Mouse (Mus musculus): ENCODE data around the gene Kif12.

Gene Kif12

DNA sequence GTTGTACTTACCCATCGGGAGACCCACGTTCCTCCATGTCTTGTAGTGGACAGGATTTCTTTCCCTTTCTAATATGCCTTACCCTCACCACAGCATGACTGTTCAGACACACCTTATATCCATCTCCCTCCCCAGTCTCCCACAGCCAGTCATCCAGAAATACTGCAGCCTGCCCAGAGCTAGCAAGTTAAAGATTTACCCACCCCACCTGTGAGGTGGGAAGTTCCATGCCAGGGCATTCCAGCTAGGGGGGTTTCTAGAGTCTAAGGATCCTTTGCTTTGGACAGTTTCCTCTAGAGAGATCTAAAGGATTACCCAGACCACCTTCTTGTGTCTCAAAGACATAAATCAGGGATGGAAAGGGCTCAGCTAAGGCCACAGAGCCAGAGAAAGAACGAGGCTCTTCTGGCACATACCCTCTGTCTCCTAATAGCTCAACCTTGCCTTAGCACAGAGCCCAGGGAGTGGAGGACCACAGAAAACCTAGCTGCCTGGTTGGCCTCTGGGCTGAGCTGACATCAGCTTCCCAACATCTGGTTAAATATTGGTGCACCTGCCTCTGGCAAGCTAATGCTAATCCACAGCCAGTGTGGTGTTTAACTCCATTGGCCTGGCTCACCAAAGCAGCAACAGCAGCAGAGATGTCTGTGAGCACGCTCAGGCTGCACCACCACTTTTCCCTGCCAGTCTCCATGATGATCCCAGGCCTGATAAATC lies at the start of gene Kif12:
Kif12 (minus strand) TSS at position 163 of the 717 bp plus-strand sequence.
- no peak for DNase-seq

DNA sequence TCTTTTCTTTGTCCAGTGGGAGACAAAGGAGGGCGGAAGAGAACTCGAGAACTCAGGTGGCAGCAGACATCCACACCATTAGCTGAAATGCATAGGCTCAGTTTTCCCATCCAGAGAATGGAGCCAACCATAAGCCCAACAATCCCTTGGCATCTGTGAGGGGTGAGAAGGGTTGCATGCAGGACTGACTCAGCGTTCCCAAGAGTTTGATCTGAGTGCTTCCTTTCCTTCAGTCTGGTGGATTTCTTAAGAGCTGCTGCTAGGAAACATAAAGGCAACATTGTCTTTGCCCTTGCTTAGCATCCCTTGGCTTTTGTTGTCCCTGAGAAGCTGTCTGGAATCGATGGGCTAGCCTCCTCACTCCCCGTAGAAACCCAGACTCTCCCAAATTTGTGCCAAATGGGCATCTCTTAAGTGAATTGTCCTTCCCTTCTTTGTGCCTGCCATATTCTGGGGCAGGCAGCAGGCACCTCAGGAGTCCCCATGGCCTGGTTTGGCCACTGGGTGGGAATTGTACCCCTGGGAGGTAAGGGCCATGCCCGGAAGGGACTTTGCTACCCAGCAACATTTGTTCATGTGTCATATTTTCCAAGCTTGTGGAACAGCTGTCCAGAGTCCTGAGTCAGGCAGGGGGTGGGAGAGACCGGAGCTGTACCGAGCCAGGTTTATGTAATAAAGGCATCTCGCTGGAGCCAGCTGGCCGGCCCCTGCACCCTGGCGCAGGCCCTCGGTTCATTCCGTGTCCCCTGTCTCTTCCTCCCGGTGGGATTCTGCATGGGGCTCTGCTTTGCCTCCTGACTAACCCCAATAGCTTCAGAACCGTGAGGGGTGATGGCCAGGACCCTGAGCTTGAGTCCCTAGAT lies 49.4 kb upstream of the Kif12 start:
- DNase-seq: no peak

DNA sequence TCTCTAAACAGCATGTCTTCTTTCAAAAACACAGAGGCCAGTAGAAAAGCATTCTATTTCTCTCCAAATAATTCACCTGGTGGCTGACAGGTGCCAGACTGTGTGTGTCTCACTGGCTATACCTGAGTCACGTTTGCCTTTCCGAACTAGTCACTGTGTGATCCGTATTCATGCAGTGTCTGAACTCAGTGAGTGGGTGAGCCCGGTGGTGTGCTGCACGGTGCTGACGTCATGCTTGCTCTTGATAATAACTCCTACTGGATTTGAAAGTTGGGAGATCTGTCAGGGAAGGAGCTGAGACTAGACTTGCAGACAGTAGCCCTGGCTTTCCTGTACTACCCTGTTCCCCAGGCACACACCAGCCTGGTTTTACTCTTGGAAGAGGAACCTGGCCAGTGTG lies 47.7 kb upstream of the Kif12 start:
- no peak for DNase-seq

DNA sequence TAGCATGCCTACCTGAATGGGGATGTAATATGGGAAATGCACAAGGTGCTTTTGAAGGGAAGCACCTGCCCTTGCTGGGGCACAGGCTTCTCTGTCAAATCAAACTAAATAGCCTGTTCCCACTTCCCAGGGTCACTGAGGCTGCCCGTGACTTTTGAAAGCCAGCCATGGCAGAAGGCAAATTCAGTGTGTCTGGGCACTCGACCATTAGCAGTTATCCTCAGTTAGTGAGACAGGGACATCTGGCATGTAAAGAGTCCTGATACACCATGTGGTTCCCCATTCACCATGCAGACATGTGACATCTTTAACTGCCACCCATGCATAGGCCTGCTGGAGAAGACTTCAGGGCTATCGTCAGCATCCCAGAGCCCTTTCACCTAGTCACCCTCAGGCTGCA lies 47.1 kb upstream of the Kif12 start:
- DNase-seq: no peak

DNA sequence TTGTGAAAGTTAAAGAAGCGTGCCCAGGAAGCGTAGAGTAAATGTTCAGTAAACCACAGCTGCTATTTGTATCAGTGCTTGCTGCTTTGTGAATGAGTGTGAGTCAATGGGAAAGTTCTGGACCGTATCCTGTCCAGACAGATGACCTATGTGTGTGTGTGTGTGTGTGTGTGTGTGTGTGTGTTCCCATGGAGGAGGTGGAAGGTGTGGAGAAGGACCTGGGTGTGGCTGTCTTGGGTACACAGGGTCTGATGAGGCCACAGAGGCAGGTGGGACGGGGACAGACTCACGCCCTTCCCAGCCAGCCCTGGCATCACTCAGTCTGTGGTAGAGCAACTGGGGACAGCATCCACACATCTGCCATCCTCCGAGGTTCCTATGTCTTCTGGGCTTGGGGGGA lies 45.6 kb upstream of the Kif12 start:
- no peak for DNase-seq

DNA sequence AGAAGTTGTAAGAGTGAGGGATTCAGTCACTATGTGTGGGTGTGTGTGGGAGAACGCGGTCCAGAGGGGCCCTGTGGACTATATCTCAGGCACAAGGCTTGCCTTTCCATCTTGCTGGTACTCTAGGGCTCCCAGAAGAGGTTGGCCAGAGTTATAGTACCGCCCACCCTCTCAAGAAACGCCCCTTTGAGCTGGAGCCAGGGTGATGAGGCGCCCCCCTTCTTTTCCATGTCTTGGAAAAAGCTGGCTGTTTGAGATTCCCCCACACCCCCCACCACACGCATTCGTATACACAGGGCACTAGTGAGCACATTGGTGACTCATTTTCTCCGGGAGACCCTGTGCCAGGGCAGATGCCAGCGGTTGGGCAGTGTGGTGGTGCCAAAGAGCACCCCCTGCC lies 44.6 kb upstream of the Kif12 start:
- peak; percentile 35 for DNase-seq

DNA sequence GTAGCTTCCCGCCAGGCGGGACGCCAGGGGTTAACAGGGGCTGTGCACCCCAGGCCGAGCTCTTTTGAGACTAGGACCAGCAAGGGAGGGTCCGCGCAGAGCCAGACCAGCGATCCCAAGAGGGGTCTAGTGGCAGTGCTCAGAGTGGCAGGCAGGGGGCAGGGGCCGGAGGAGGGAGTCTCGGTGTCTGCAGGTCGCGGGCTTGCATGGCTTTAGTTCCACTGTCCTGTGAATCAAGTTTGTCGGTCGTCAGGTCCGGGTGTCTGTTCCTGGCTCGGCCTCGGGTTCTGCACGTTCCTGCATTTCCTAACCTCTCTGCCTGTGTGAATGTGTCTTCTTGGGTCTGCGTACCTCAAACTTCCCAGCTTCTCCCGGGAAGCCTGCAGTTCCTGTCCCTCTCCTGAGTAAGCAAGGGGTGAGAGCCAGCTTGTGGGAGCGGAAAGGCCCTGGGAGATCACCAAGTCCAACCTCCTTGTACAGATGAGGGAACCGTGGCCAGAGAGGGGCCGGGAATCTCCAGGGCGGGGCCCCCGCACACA lies 44.1 kb upstream of the Kif12 start:
- peak; percentile 54 for DNase-seq

DNA sequence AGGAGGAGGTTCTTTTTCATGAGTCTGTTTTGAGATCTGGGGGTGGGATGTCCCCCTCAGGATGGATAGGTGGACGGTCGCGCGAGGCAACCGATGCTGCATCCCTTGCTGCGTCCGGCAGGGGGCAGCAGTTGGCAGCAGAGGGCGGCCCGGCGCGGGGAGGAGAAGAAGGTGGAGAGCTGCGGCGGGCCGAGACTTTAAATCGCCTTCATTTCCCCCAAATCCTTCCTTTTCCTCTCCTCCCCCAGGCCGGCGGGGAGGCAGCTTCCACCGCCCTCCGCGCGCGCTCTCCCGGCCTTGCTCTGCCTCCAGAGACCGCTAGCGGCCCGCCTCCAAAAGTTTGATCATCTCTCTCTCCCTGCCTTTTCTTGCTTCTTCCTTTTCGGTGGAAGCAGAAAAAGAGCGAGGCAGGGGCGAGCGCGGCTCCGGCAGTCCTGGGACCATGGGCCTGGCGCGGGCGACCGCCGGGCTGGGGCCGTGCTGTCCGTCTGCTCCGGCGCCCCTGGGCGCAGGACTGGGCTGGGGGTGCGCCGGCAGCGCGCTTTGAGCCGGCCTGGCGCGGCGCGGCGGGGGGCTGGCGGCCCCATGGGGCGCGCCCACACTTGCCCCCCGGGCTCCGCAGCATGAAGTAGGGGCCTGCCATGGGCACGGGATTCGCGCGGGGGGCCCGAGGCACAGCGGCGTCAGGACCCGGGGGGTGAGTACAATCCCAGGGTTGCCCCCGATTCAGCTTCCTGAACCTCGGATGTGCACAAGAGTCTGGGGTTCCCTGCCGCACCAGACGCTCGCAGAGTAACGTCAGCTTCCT lies 43.5 kb upstream of the Kif12 start:
- peak; percentile 71 for DNase-seq

DNA sequence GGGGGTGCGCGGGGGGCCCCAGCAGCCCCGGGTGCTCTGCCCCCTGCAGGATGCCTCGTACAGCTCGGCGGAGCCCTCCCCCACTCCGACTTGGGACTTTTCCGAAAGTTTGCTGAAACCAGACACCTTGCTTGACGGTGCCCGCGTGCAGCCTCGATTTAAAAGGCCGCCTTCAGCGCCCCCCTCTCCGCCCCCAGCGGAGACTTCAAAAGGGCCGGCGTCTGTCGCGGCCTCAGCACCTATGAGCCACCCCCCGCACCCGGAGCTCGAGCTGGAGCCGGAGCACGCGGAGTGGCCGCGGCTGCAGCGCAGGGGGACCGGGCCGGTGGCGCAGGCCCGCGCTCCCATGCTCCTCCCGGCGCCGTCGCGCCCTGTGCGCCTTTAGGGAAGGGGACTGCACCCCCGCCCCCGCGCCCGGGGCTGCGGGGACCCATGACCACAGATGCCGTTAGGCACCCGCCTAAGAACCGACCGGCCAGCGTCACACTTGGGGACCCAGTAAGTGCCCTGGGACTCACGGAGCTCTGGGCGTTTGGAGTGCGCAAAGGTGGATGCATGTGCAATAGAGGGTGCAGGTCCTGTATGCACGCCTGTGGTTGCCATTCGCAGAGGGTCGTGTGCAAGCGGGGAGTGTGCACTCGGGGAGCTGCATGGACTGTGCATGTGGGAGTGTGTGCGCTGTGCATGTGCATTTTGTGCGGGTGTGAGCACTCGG lies 42.1 kb upstream of the Kif12 start, which contains the start of gene Col27a1:
Col27a1 (plus strand) TSS at position 98 of the 715 bp plus-strand sequence.
- DNase-seq: no peak

DNA sequence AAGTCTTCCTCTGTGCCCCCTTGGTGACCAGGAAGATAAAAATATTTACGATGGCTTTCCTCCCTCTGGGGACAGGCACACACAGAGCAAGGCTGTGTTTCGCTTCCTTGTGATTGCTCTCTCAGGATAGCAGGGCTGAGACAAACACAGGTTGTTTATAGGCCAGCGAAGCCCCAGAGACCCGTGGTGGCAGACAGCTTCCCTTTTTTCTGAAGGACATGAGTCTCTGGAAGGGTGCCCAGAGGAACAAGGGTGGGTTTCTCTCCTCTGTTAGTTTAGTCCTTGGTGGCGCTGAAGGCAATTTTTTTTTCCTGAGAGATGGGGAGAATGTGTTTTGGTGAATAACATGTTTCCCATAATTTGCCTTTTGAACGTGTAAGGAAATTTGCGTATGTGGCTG lies 33.7 kb upstream of the Kif12 start:
- DNase-seq: no peak

DNA sequence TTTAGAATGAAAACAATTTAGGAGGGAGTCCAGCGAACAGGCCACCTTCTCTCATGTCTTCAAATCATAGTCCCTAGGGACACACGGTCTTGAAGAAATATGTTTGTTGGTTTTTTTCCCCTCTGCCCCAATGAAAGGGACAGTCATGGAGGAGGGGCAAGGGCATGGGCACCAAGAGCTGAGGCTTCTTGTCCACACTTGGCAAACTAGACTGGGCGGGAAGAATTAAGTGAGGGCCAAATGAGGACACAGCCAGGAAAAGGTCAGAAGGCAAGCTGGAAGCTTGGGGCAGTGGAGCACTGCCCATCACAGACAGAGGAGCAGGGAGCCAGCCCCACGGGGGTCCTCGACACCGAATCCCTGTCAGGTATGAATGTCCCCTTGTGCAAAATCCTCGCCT lies 31.9 kb upstream of the Kif12 start:
- no peak for DNase-seq

DNA sequence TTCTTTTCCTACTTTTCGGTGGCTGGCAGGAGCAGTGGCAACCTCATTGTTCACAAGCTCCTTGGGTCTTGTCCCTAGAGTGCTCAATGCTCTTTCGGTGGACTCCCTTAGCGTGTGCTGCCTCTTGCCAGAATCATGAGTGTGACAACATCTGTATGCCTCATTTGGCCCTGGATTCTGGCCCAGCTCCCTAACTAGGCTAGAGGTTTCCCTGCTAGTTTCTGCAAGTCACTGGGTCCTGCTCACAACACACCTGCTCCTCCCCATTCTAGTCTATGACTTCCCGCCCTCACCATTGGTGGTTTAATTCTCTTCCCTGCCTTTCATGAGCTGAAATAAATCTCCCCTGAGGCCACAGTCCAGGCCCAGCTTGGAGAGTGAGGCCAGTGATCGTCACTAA lies 27.4 kb upstream of the Kif12 start:
- DNase-seq: no peak

DNA sequence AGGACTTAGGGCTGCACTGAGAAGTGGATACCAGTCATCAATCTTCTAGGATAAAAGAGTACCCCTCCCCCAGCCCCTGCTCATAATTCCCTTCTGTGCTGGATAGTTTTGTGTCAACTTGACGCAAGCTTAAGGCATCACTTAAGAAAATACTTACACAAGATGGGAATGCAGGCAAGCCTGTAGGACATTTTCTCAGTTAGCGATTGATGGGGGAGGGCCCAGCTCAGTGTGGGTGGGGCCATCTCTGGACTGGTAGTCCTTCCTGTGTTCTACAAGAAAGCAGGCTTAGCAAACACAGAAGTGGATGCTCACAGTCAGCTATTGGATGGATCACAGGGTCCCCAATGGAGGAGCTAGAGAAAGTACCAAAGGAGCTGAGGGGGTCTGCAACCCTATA lies 22.4 kb upstream of the Kif12 start:
- DNase-seq: no peak

DNA sequence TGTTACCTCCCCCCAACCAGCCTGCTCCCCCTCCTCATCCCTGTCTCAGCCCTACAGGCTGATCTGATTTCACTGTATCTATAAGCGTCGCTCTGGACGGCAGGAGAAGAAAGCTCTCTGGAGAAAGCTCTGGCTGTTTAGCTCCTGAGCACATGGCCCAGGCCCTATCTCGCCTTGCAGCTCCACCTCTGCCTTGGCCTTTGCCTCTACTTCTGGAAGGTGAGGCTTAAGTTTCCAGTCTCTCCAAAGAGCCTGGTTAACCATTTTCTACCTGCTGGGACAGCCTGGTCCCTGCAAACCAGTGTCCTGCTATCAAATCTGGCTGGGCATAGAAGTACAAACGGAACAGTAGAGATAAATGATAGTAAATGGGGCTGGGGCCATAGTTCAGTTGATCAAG lies 19.7 kb upstream of the Kif12 start:
- DNase-seq: no peak

DNA sequence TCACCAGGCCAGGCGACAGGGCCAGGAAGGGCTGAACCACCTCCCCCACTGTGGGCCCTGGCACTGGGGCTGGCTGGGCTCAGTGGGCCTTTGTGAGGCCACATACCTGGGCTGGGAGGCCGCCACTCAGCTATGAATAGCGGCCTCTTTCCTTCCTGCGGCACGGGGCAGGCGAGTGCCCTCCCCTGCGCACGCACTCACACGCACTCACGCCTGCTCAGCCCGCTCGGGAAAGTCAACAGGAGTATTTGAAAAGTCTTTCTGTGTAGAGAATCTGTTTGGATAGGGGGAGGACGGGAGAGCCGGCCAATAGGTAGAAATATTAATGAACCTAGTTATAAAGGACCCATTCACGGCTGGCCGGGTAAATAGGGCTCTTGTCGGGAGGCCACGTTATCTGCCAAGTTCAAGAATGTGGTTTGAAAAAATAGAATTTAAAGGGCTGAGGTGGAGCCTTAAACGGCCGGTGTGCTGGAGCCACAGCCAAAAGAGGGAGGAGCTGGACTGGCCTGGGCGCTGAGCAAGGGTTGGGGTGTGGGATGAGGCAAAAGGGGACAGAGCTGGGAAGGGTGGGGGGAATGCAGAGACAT lies 14.4 kb upstream of the Kif12 start:
- DNase-seq: no peak

DNA sequence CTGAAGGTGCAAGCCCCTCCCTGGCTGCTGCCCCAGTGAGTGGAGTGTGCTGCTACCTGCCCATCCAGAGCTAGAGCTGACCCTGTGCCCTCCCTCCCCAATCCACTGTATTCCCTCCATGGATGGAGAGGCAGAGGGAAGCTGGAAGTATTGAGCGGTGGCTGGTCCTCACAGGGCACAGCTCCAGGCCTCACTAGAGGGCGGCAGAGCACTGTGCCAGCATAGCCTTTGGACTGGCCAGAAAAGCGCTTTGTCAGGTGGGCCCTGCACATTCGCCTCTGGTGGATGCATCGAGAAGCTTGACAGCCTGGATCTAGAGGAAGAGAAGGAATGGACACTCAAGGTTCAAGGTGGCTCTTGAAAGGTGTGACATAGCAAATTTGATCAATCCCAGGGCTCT lies 9.6 kb upstream of the Kif12 start:
- peak; percentile 43 for DNase-seq

DNA sequence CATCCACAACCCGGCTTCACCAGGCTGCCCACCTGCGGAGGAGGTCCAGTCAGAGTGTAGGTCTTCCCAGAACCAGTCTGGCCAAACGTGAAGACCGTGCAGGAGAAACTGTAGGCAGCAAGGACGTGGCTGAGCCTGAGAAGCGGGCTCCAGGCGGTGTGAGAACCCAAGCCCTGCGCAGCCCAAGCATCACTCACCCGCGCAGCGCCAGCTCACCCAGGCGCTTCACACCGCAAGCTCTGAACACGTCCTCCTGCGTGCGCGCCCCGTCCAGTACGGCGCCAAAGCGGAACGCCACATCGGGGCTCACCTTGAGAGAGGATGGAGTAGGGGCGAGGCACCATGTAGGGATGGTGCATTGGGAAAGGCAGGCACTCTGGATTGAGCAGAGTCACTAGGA lies 809 bp downstream of the Kif12 start:
- DNase-seq: no peak

DNA sequence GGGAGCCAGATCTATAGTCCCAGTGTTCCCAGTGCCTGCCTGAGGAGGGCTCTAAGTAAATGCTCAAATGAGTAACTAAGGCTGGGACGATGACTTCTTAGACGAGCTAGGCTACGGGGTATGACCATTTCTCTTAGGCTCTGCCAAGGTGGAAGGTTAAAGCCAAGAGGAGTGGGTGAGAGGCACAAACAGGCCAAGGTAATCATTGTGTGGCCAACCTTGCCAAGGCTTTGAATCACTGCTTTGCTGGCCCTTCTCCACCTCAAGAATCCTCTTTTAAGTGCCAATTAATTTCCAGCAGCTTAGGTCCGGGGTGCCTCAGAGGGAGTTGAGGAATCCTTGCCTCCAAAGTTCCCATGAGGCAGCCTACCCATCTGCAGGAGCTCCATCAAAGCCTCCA lies 1.9 kb downstream of the Kif12 start:
- no peak for DNase-seq

DNA sequence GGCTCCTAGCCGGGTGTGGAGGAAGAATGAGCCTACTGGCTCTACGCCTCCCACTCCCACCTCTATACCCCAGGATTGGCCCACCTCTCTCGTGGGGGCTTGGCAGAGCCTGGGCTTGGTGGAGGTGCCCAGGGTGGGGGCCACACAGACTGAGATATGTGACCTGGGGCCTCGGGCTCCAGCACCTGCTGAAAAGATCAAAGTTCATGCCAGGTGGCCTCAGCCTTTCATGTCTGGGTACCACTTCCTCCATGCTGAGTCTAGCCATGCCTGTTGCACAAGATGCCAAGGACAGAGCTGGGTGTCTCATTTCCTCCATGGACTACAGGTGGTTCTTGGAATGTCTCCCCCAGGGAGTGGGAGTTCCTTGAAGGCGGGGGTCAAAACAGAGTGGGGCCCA lies 5.6 kb downstream of the Kif12 start:
- DNase-seq: no peak

DNA sequence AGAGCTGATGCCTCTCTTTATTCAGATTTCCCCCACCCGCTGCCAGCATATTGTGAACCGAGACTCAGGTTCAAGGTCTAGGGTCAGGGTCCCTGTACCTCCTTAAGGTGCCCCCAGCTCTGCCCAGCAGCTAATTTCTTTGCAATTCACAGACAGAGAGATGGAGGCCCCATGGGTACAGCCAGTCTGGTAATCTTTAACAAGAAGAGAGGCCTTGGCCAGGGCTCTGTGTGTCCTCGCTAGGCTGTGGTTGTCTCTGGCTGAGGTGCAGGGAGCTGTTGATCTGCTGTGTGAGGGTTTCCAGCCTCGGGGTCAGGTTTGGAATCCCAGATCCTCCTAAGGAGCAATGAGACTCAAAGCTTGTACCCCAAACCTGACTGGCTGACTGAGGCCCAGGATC lies 6.3 kb downstream of the Kif12 start:
- DNase-seq: no peak

DNA sequence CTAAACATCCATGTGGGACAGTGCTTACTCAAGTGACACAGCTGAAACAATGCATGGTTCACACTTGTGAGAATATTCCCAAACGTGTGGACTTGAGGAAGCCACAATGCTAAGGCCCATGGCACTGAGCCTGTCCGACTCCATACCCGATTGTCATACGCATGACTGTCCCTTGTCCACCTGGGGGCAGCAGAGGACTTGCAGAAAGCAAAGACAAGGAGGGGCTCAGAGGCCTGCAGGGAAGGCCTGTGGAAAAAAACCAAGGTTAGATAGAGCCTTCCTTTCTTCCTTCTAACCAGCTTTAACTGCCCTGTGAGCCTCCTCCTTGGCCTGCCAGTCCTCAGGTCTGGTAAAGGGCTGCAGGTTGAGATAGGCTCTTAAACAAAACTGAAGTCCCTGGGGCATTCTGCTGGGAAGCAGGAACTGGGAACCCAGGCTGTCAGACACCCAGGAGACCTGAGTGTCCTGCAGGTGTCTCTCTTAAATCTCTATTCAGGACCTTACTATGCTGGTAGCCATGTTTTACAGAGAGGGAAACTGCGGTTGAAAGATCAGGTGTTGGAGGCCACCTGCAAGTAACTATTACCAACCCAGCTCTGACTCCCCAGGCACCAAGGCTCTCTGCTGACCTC lies 12.9 kb downstream of the Kif12 start:
- peak; percentile 56 for DNase-seq

DNA sequence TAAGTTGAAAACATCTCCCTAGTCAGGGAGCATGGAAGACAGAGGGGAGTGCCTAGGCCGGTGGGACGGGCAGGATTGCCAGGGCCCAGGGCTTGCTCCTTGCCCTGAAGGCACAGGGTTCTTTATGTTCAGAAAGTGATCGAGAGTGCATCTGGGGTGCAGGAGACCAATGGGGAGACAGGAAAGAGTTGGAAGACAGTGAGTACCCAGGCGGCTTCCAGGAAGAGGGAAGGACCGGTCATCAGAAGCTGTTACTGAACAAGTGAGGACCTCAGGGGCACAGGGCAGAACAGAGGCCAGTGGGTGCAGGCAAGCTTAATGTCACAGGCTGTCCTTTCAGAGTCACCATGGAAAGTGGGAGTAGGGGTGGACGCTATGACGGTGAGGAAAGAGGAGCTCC lies 13.7 kb downstream of the Kif12 start:
- no peak for DNase-seq

Measured in cerebellum, adult 9-11 months (tissue).